Mouse (Mus musculus) limb, embryonic 15.5 days (tissue): Measurements from ENCODE around the gene Prg2. TPM values are rescaled to one million over a fixed set of nuclear protein-coding genes. Genes with fewer than 3 reads are reported as not detected.

Experiments
- ATAC-seq: fragments of 200-750 bp; cut with Nextera tagmentation; 2 replicates; pipeline ENCODE4 v1.8.0; 2017; ENCODE audit warnings: low read depth, moderate TSS enrichment; ENCODE audit not compliant: insufficient number of reproducible peaks, low FRiP score, low TSS enrichment
- H3K27ac ChIP-seq: fragments of 300-500 bp; sonication (generic); 2 replicates; pipeline ENCODE4 v1.5.1; 2015; ENCODE audit warnings: moderate library complexity, mild to moderate bottlenecking, inconsistent platforms
- H3K27me3 ChIP-seq: fragments of 300-500 bp; sonication (generic); 2 replicates; pipeline ENCODE4 v1.6.1; 2015; ENCODE audit warnings: inconsistent platforms
- H3K36me3 ChIP-seq: fragments of 300-500 bp; sonication (generic); 2 replicates; pipeline ENCODE4 v1.6.1; 2015; ENCODE audit warnings: inconsistent platforms
- H3K4me1 ChIP-seq: fragments of 300-500 bp; sonication (generic); 2 replicates; pipeline ENCODE4 v1.6.1; 2015; ENCODE audit warnings: inconsistent platforms
- H3K4me2 ChIP-seq: fragments of 300-500 bp; sonication (generic); 2 replicates; pipeline ENCODE4 v1.6.1; 2015; ENCODE audit warnings: mild to moderate bottlenecking, inconsistent platforms
- H3K4me3 ChIP-seq: fragments of 300-500 bp; sonication (generic); 2 replicates; pipeline ENCODE4 v1.5.1; 2015; ENCODE audit warnings: mild to moderate bottlenecking, inconsistent platforms
- H3K9ac ChIP-seq: fragments of 300-500 bp; sonication (generic); 2 replicates; pipeline ENCODE4 v1.6.1; 2015; ENCODE audit warnings: inconsistent platforms
- H3K9me3 ChIP-seq: fragments of 300-500 bp; sonication (generic); 2 replicates; pipeline ENCODE4 v1.6.1; 2016; ENCODE audit warnings: inconsistent platforms
- WGBS: fragments of 180-500 bp; shearing (Covaris S2); methylation state at CpG from one replicate; pipeline ENCODE4 v1.1.7; 2015; 5-methylcytosine and 5-hydroxymethylcytosine counted together
- polyA plus RNA-seq: library from polyadenylated mRNA; unstranded; fragments of >200 nt; fragmentation: Nextera tagmentation; extraction: Ambion mirVana; gene quantifications from 2 replicates; pipeline ENCODE4 v1.2.1, GENCODE M21; 2015

Gene Prg2
- polyA plus RNA-seq, 1 experiment from 2014 or later = 0.18 TPM

DNA sequence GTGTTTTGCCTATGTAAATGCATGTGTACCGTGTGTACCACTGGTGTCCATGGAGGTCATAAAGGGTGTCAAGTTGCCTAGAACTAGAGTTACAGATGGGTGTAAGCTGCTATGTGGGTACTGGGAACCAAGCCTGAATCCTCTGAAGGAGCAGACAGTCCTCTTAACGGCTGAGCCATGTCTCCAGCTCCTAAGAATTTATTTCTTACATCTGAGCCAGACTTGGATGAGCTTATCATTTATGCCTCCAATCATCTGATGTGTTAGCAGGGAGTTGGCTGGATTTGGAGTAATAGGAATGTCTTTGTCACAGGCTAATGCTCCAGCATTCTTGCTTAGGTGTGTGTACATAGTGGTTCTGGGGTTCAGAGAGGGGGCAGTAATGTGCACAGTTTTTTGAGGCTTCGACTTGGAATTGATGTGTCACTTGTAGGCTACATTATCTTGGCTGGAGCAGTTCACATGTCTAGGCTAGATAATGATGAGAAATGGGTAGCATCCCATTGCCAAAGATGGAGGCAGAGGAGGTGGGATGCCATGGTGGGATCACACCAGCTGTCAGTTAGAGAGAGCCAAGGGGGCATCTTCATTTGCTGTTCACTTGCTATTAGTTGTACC lies 33.0 kb upstream of the Prg2 start:
- no peak for ATAC-seq
- Histone ChIP-seq H3K9ac (no peak overlapping the region), H3K27ac (no peak overlapping the region)

DNA sequence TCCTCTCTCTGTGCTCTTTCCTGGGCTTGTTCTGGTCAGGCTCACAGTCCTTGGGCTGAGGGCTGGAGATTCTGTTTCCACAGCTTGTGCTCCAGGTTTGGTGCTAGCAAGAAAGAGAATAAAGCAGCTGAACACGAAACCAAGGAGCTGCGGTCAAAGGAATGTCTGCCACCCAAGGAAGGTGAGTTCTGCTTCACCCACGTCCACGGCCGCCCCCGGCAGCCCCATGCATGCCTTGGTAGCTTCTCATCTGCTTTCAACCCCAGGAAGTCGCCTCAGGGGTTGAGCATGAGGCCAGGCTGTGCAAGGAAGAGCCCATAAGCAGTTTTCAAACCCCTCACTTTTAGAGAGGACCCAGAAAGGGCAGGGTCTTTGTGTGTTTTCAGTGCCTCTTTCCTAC lies 32.0 kb upstream of the Prg2 start:
- Histone ChIP-seq H3K4me1 (no peaks in the 10 kb centered on the region), H3K4me3 (no peak overlapping the region), H3K9me3 (no peaks in the 10 kb centered on the region), H3K27ac (no peak overlapping the region), H3K9ac (no peak overlapping the region), H3K27me3 (no peaks in the 10 kb centered on the region), H3K36me3 (peaks cover 72% of the 10 kb centered on the region), H3K4me2 (no peak overlapping the region)
- ATAC-seq = no peak
- 89% methylated on average over 7 of the region's 7 CpGs for WGBS

More for the DNA sequence above, 33.0 kb upstream of the Prg2 start:
- no peaks in the 10 kb centered on the region for H3K4me1 ChIP-seq
- no peaks in the 10 kb centered on the region for H3K27me3 ChIP-seq
- no peaks in the 10 kb centered on the region for H3K9me3 ChIP-seq
- H3K4me3 ChIP-seq = no peak overlapping the region
- WGBS = 88% methylated on average over 3 of the region's 3 CpGs
- peaks cover 68% of the 10 kb centered on the region for H3K36me3 ChIP-seq
- H3K4me2 ChIP-seq = no peak overlapping the region

DNA sequence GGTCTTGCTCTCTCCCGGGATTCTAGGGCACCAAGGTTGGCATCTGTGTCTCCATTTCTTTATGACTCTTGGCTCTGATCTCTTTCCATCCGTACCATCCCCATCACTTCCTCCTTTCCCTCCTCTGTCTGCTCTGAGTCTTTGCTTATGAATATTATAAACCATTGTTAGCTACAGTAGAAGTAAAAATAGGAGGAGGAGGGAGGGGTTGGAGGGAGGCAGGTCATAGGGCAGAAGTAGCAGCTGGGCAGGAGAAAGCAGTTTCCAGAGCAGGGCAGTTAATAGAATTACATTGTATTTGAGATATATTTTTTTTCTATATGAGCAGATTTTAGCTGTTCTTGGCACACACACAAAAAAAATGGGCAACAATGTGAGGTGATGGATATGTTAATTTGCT lies 31.5 kb upstream of the Prg2 start:
- Histone ChIP-seq H3K4me2 (no peak overlapping the region), H3K4me3 (no peak overlapping the region), H3K9me3 (no peaks in the 10 kb centered on the region), H3K4me1 (no peaks in the 10 kb centered on the region), H3K27ac (no peak overlapping the region), H3K36me3 (peaks cover 76% of the 10 kb centered on the region), H3K27me3 (no peaks in the 10 kb centered on the region), H3K9ac (no peak overlapping the region)
- no peak for ATAC-seq
- 84% methylated on average over 2 of the region's 2 CpGs for WGBS

DNA sequence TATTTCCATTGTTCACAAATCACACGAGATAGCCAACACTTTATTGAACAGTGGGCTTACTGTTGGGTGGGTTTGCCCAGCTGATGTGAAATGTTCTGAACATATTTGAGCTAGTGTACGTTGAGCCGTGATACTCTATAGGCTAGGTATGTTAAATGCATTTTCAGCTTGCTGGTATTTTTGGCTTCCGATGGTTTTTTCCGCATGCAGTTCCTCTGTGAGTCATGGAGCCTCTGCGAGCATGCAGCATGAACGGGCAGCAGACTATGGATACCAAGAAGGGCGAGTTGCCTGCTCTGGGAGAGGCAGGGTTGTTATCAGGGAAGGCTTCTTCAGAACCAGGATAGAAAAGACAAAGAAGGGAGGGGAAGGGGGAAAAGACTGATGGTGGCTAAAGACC lies 29.2 kb upstream of the Prg2 start:
- 84% methylated on average over 8 of the region's 8 CpGs for WGBS
- no peak overlapping the region for H3K4me2 ChIP-seq
- H3K27ac ChIP-seq = no peak overlapping the region
- no peaks in the 10 kb centered on the region for H3K27me3 ChIP-seq
- H3K36me3 ChIP-seq = peaks cover 70% of the 10 kb centered on the region
- no peaks in the 10 kb centered on the region for H3K9me3 ChIP-seq
- H3K4me1 ChIP-seq = no peaks in the 10 kb centered on the region
- no peak overlapping the region for H3K9ac ChIP-seq
- no peak for ATAC-seq
- no peak overlapping the region for H3K4me3 ChIP-seq

DNA sequence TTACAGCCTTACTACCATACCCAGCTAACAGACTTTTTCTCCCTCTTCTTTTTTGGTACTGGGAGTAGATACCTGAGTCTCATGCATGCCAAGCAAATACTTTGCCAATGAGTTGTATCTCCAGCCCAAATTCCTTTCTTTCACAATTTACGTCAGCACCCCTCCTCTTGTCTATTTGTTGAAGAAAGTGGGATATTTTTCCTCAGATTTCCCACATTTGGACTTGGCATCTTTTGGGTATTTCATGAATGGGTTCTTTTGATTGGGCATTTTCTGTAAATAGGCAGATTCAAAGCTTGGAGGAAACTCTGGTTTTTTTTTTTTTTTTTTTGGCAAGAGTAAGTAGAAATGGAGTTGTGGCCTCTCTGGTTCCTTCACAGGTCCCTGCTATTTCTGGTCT lies 28.0 kb upstream of the Prg2 start:
- Histone ChIP-seq H3K4me1 (no peaks in the 10 kb centered on the region), H3K36me3 (peaks cover 60% of the 10 kb centered on the region), H3K4me3 (no peak overlapping the region), H3K4me2 (no peak overlapping the region), H3K27me3 (no peaks in the 10 kb centered on the region), H3K9ac (no peak overlapping the region), H3K9me3 (no peaks in the 10 kb centered on the region), H3K27ac (no peak overlapping the region)
- ATAC-seq = no peak
- WGBS = 77% methylated on average over 1 of the region's 1 CpGs

DNA sequence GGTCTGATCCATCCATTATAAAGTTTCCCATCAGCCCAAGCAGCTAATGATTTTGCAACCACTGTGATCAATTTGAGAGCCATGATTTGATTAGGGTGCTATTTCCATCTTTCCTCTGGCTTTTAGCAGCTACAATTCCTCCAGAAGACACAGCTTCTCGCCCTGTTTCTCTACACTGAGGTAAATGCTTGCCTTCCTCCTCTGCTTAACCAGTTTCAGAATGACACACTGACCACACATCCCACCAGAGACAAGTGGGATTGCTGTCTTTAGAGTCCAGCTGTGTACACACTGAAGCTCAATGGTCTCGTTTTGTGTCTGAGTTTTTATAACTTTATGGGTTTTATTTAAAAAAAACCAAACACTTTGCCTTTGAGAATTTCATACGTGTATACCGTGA lies 27.6 kb upstream of the Prg2 start:
- Histone ChIP-seq H3K27me3 (no peaks in the 10 kb centered on the region), H3K9ac (no peak overlapping the region), H3K4me3 (no peak overlapping the region), H3K9me3 (no peaks in the 10 kb centered on the region), H3K27ac (no peak overlapping the region), H3K36me3 (peaks cover 56% of the 10 kb centered on the region), H3K4me1 (no peaks in the 10 kb centered on the region), H3K4me2 (no peak overlapping the region)
- 71% methylated on average over 4 of the region's 4 CpGs for WGBS
- ATAC-seq = no peak

DNA sequence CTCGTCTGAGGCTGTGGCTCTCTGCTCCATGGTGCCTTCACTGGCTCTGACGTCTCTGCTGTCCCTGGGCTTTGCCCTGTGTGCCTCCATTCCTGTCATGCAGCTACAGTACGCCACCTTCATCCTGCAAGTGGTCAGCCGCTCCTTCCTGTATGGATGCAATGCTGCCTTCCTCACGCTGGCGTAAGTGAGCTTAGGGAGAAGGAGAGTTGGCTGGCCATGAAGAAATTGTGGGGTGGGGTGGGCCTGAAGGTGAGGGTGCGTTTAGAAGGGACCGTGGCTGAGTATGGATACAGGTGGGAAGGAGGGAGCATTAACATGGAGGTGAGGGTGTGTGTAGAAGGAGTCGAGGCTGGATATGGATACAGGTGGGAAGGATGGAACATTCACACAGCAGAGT lies 24.8 kb upstream of the Prg2 start:
- no peak overlapping the region for H3K4me3 ChIP-seq
- H3K27ac ChIP-seq = no peak overlapping the region
- no peak overlapping the region for H3K4me2 ChIP-seq
- H3K4me1 ChIP-seq = no peaks in the 10 kb centered on the region
- H3K36me3 ChIP-seq = peaks cover 40% of the 10 kb centered on the region
- ATAC-seq = no peak
- 89% methylated on average over 9 of the region's 9 CpGs for WGBS
- H3K9ac ChIP-seq = no peak overlapping the region
- no peaks in the 10 kb centered on the region for H3K9me3 ChIP-seq
- H3K27me3 ChIP-seq = no peaks in the 10 kb centered on the region

DNA sequence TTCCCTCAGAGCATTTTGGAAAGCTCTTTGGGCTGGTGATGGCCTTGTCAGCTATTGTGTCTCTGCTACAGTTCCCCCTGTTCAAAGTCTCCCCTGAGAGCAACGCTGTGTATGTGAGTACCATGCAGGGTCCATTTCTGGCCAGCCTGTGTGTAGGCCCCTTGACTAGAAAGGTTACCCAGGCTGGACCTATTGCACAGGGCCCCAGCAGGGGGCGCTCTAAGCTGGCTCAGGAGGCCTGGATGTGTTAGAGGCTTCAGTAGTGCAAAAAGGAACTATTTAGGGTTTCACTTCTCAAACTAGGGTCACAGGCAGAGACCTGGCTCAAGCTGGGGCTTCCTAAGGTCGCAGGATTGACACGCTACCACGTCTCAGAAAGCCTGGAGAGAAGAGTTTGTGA lies 24.0 kb upstream of the Prg2 start:
- Histone ChIP-seq H3K4me2 (no peak overlapping the region), H3K9me3 (no peaks in the 10 kb centered on the region), H3K36me3 (peaks cover 33% of the 10 kb centered on the region), H3K27me3 (no peaks in the 10 kb centered on the region), H3K27ac (no peak overlapping the region), H3K4me1 (no peaks in the 10 kb centered on the region), H3K4me3 (no peak overlapping the region), H3K9ac (no peak overlapping the region)
- no peak for ATAC-seq
- WGBS = 64% methylated on average over 5 of the region's 5 CpGs

DNA sequence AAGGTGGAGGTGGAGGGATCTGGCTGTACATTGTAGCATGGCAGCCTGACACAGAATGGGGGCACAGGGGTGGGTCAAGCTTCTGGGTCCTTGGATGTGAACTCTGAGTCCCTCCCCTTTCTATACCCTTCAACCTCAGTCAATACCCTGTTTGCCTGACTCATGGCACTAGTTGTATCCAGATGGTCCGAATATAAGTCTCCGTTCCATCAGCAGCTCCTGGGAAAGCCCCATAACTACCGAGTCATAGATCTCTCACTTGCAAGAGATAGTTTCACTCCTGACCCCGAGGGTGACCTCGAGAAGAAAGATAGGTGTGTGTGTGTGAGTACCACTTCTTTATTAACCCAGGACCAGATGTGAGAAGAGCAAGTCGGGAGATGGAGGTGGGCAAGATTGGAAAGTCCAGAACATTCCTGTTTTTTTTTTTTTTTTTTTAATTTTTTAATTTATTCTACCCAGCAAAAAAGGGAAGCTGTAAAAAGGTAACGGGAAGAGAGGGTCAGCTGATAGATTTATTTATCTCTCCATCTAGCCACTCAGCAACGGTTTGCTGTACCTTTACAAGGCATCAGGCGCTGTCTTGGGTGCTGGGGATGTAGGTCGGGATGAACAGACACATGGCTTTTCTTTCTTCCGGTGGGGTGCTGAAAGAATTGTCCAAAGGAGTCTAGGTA lies 21.5 kb upstream of the Prg2 start:
- H3K4me3 ChIP-seq = no peak overlapping the region
- ATAC-seq = no peak
- H3K9me3 ChIP-seq = no peaks in the 10 kb centered on the region
- WGBS = 90% methylated on average over 11 of the region's 11 CpGs
- H3K36me3 ChIP-seq = peaks cover 20% of the 10 kb centered on the region
- no peak overlapping the region for H3K4me2 ChIP-seq
- no peak overlapping the region for H3K27ac ChIP-seq
- no peak overlapping the region for H3K9ac ChIP-seq
- H3K27me3 ChIP-seq = no peaks in the 10 kb centered on the region
- H3K4me1 ChIP-seq = no peaks in the 10 kb centered on the region

DNA sequence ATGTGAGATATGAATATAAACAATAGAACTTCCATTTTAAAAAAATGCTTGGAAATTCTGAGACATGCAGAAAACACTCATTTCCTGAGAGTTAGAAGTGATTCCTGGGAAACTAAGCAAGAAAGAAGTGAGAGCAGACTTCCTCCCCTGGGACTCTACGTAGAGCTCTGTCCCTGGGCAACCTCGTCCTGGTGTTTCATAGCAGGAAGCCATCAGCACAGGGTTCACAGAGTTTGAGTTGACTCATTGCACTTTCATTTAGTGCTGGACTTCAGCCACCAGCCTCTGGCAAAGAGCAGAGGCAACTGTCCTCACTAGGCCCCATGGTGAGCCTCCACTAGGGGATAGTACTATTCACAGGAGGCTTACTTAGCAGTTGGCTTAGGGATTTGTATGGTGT lies 19.0 kb upstream of the Prg2 start:
- H3K9me3 ChIP-seq = no peaks in the 10 kb centered on the region
- H3K4me1 ChIP-seq = no peaks in the 10 kb centered on the region
- H3K4me2 ChIP-seq = no peak overlapping the region
- no peak overlapping the region for H3K9ac ChIP-seq
- no peak for ATAC-seq
- no peak overlapping the region for H3K27ac ChIP-seq
- peaks cover 8% of the 10 kb centered on the region; the same call in 1 of the 2 replicates for H3K36me3 ChIP-seq
- 41% methylated on average over 2 of the region's 2 CpGs for WGBS
- no peak overlapping the region for H3K4me3 ChIP-seq
- H3K27me3 ChIP-seq = no peaks in the 10 kb centered on the region

DNA sequence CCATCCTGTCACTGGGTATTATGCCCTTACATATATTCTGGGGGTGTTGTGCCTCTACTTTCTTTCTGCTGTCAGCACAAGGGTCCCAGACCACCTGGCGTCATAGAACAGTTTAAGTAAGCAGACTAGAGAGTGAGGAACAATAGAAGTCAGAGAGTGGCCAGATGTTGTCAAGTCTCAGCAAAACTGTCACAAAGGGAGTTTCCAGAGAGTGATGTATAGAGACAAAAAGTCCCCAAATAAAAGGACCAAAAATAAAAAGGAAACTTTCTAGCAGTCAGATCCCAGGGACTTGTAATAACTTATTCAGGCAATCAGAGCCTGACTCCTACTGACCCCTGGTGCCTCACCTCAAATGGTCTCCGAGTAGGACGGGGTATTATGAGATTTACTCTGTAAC lies 18.4 kb upstream of the Prg2 start:
- Histone ChIP-seq H3K4me3 (no peak overlapping the region), H3K9ac (no peak overlapping the region), H3K27ac (no peak overlapping the region), H3K27me3 (no peaks in the 10 kb centered on the region), H3K4me1 (no peaks in the 10 kb centered on the region), H3K4me2 (no peak overlapping the region), H3K9me3 (no peaks in the 10 kb centered on the region), H3K36me3 (peaks cover 8% of the 10 kb centered on the region; the same call in 1 of the 2 replicates)
- 76% methylated on average over 3 of the region's 3 CpGs for WGBS
- ATAC-seq = no peak

DNA sequence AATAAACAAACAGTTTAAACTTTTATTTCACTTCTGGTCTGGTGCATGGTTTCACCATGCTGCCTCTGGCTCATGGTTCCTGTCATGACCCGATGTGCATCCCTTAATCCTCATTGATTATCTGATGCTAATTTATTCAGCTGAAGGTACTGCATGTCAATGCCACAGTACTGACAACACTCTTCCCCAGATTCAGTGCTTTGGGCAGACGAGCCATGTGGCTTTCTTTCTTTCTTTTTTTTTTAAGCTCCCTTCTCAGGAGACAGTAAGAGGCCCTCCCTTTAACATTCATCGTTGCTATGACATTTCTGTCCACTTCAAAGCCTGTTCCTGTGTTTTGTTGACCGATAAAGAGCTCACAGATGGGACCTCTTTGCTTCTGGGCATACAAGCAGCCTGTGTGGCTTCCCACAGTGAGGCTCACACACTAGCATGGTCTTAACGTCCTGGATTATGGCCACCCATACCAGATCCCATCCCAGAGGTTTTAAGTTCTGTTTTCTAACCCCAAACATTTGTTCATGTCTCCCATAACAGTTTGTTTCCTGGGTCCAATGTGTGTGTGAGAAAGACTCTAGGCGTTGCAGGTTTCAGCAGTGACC lies 17.3 kb upstream of the Prg2 start:
- ATAC-seq = no peak
- peaks cover 5% of the 10 kb centered on the region; the same call in 1 of the 2 replicates for H3K36me3 ChIP-seq
- 35% methylated on average over 6 of the region's 6 CpGs for WGBS
- no peak overlapping the region for H3K9ac ChIP-seq
- H3K4me2 ChIP-seq = no peak overlapping the region
- H3K9me3 ChIP-seq = no peaks in the 10 kb centered on the region
- H3K27ac ChIP-seq = no peak overlapping the region
- no peaks in the 10 kb centered on the region for H3K4me1 ChIP-seq
- H3K4me3 ChIP-seq = no peak overlapping the region
- no peaks in the 10 kb centered on the region for H3K27me3 ChIP-seq
